ENCODE assay signal across 10 mouse cellular contexts in the genomic region with DNA sequence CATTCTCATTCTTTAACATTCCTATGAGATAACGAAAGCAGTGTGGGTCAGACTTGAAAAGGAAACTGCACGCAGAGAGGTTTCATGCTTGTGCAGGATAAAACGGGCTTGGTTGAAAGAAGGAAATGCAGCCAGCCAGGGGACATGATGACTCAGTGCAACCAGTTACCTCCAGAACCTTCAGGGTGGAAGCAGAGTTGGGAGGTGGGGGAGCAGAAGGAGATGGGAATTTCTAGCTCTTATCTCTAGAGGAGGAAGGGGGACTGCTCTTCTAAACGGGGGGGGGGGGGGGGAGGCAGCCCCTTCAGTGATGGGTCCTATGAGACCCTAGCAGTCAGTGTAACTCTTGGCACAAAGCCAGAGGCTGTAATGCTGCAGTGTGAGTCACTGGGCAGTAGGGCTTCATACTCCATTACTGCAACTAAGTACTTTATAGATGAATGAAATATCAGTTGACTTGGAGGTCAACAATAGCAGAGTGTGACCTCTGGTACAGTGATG. TPM values are rescaled to one million over a fixed set of nuclear protein-coding genes. Genes with fewer than 3 reads are reported as not detected.
DNase-seq lines count a peak whose midpoint lies in the region; ATAC-seq lines count a peak whose summit lies in the region.
"Had no signal": no experiment of that assay in that cellular context is flagged by ENCODE, and none has a peak within 500 bp of the region (broad histone marks: within the 10 kb centered on the region; RNA-seq: fewer than 3 reads in every experiment).

No protein-coding gene starts in this region.

- H3K4me1 ChIP-seq in midbrain, embryonic 14.5 days (ENCODE audit: control insufficient read depth, insufficient read depth, low read length): no peaks in the 10 kb centered on the region
- no peaks in the 10 kb centered on the region for H3K4me1 ChIP-seq in midbrain, embryonic 15.5 days
- H3K4me1 ChIP-seq in heart, embryonic 14.5 days (ENCODE audit: control insufficient read depth in 2 of 2, insufficient read depth in 2 of 2, low read length in 2 of 2): peaks cover 2 to 17% of the 10 kb centered on the region in 2 experiments
- H3K4me1 ChIP-seq: neural tube, embryonic 13.5 days had no signal

- H3K27me3 ChIP-seq in midbrain, embryonic 14.5 days (ENCODE audit: control insufficient read depth, insufficient read depth, low read length): no peaks in the 10 kb centered on the region
- no peaks in the 10 kb centered on the region for H3K27me3 ChIP-seq in midbrain, embryonic 15.5 days (replicated peaks)
- no peaks in the 10 kb centered on the region for H3K27me3 ChIP-seq in heart, embryonic 14.5 days (ENCODE audit: control insufficient read depth, insufficient read depth, low read length)
- H3K27me3 ChIP-seq: neural tube, embryonic 13.5 days had no signal

- H3K4me2 ChIP-seq in midbrain, embryonic 14.5 days (ENCODE audit: low read length): no peak overlapping the region
- H3K4me2 ChIP-seq in midbrain, embryonic 15.5 days: no peak overlapping the region
- H3K4me2 ChIP-seq in heart, embryonic 14.5 days (ENCODE audit: low read length): peak overlapping the region; percentile 58
- H3K4me2 ChIP-seq: neural tube, embryonic 13.5 days had no signal

- H3K4me3 ChIP-seq in midbrain, embryonic 14.5 days (replicated peaks; ENCODE audit: low read depth, low read length): no peak overlapping the region
- H3K4me3 ChIP-seq in midbrain, embryonic 15.5 days: no peak overlapping the region
- H3K4me3 ChIP-seq in heart, embryonic 14.5 days (ENCODE audit: control insufficient read depth in 1 of 2, insufficient read depth in 1 of 2, low read depth in 1 of 2, low read length in 2 of 2): peak overlapping the region in 1 of 2 experiments; percentile 20; a peak in 2 of 4 replicates
- H3K4me3 ChIP-seq: neural tube, embryonic 13.5 days had no signal

- no peaks in the 10 kb centered on the region for H3K9me3 ChIP-seq in midbrain, embryonic 14.5 days (ENCODE audit: control insufficient read depth, low read length)
- no peaks in the 10 kb centered on the region for H3K9me3 ChIP-seq in midbrain, embryonic 15.5 days
- no peaks in the 10 kb centered on the region for H3K9me3 ChIP-seq in heart, embryonic 14.5 days (ENCODE audit: control insufficient read depth, low read length)
- H3K9me3 ChIP-seq: neural tube, embryonic 13.5 days had no signal

- DNase-seq in midbrain, embryonic 14.5 days: peak; percentile 29
- DNase-seq in adrenal gland, adult 8-10 months: peak; percentile 59
- peak; percentile 6 to 24 for DNase-seq in left cerebral cortex, postnatal 36 days (ENCODE audit: low spot score in 2 of 2)
- peak; percentile 18 for DNase-seq in naive thymus-derived CD4-positive, alpha-beta T cell, adult 2 months (ENCODE audit: low read depth)
- no peak for DNase-seq in gastrocnemius, postnatal 14 days
- DNase-seq in cerebellum, postnatal 25 days: no peak

- H3K36me3 ChIP-seq in midbrain, embryonic 14.5 days (ENCODE audit: control insufficient read depth, insufficient read depth, low read length): no peaks in the 10 kb centered on the region
- H3K36me3 ChIP-seq in midbrain, embryonic 15.5 days (replicated peaks): no peaks in the 10 kb centered on the region
- H3K36me3 ChIP-seq in heart, embryonic 14.5 days (ENCODE audit: control insufficient read depth, insufficient read depth, low read length): no peaks in the 10 kb centered on the region
- H3K36me3 ChIP-seq: neural tube, embryonic 13.5 days had no signal

- intact Hi-C loops in left cerebral cortex, postnatal 36 days (cut with DNase I): no loop called here
- intact Hi-C loops in gastrocnemius, postnatal 14 days (cut with DNase I; ENCODE audit: low total_unique reads): no loop called here

- H3K9ac ChIP-seq in midbrain, embryonic 14.5 days (replicated peaks; ENCODE audit: low read length): no peak overlapping the region
- no peak overlapping the region for H3K9ac ChIP-seq in midbrain, embryonic 15.5 days
- peak overlapping the region; percentile 28; the same call in 1 of the 2 replicates for H3K9ac ChIP-seq in heart, embryonic 14.5 days (ENCODE audit: low read length)
- H3K9ac ChIP-seq: neural tube, embryonic 13.5 days had no signal

- H3K27ac ChIP-seq in midbrain, embryonic 14.5 days (replicated peaks; ENCODE audit: low read depth, low read length): no peak overlapping the region
- H3K27ac ChIP-seq in midbrain, embryonic 15.5 days: no peak overlapping the region
- H3K27ac ChIP-seq in heart, embryonic 14.5 days (replicated peaks in 1 of 2; ENCODE audit: control insufficient read depth in 1 of 2, insufficient read depth in 1 of 2, low read depth in 2 of 2, low read length in 2 of 2): peak overlapping the region; percentile 81 to 85
- H3K27ac ChIP-seq: neural tube, embryonic 13.5 days had no signal

- no peak for ATAC-seq in midbrain, embryonic 14.5 days (ENCODE audit: low FRiP score, low TSS enrichment)
- ATAC-seq in midbrain, embryonic 15.5 days (replicated peaks): no peak
- peak; percentile 74 for ATAC-seq in heart, embryonic 14.5 days (ENCODE audit: insufficient number of reproducible peaks, insufficient read depth, low FRiP score, low read depth)

- WGBS in midbrain, embryonic 14.5 days: 68% methylated on average over 4 of the region's 4 CpGs
- WGBS in midbrain, embryonic 15.5 days: 44% methylated on average over 4 of the region's 4 CpGs
- 0% methylated on average over 4 of the region's 4 CpGs for WGBS in heart, embryonic 14.5 days

RNA-seq across cellular contexts. Expression of a gene that starts 6.8 kb away (rescaled TPM):
- not detected in 2 replicates for polyA plus RNA-seq in midbrain, embryonic 14.5 days (2014; fragmentation: Nextera tagmentation; extraction: Ambion mirVana)
- not detected in 2 replicates for polyA plus RNA-seq in midbrain, embryonic 15.5 days (2015; fragmentation: Nextera tagmentation; extraction: Ambion mirVana)
- not detected for total RNA-seq in adrenal gland, adult 8-10 months (2022)
- not detected in 2 replicates for polyA plus RNA-seq in heart, embryonic 14.5 days (2014; fragmentation: Nextera tagmentation; extraction: Ambion mirVana)
- not detected for total RNA-seq in left cerebral cortex, postnatal 36 days (2021)
- not detected for total RNA-seq in gastrocnemius, postnatal 14 days (2021)
- polyA plus RNA-seq: cortical plate, adult 2 months; neural tube, embryonic 13.5 days had no signal

RNA-seq across cellular contexts. Expression of a gene that starts 42.3 kb away (rescaled TPM):
- not detected in 2 replicates for polyA plus RNA-seq in midbrain, embryonic 14.5 days (2014; fragmentation: Nextera tagmentation; extraction: Ambion mirVana)
- polyA plus RNA-seq in midbrain, embryonic 15.5 days (2015; fragmentation: Nextera tagmentation; extraction: Ambion mirVana): not detected in 2 replicates
- total RNA-seq in adrenal gland, adult 8-10 months (2022): not detected
- polyA plus RNA-seq in heart, embryonic 14.5 days (2014; fragmentation: Nextera tagmentation; extraction: Ambion mirVana): not detected in 2 replicates
- not detected for total RNA-seq in left cerebral cortex, postnatal 36 days (2021)
- total RNA-seq in gastrocnemius, postnatal 14 days (2021): not detected
- polyA plus RNA-seq: cortical plate, adult 2 months; neural tube, embryonic 13.5 days had no signal

RNA-seq across cellular contexts. Expression of a gene that starts 55.8 kb away (rescaled TPM):
- polyA plus RNA-seq in midbrain, embryonic 14.5 days (2014; fragmentation: Nextera tagmentation; extraction: Ambion mirVana): not detected in 2 replicates
- polyA plus RNA-seq in midbrain, embryonic 15.5 days (2015; fragmentation: Nextera tagmentation; extraction: Ambion mirVana): not detected in 2 replicates
- not detected for total RNA-seq in adrenal gland, adult 8-10 months (2022)
- polyA plus RNA-seq in heart, embryonic 14.5 days (2014; fragmentation: Nextera tagmentation; extraction: Ambion mirVana): not detected in 2 replicates
- not detected for total RNA-seq in left cerebral cortex, postnatal 36 days (2021)
- total RNA-seq in gastrocnemius, postnatal 14 days (2021): not detected
- polyA plus RNA-seq: cortical plate, adult 2 months; neural tube, embryonic 13.5 days had no signal

Comparison
In these comparisons a context has a peak if more than half of its experiments do, and no peak if none do; other contexts are left out.
1. DNase-seq: peak in midbrain, embryonic 14.5 days (single experiment), adrenal gland, adult 8-10 months (single experiment), left cerebral cortex, postnatal 36 days (2 of 2) and naive thymus-derived CD4-positive, alpha-beta T cell, adult 2 months (single experiment); none in gastrocnemius, postnatal 14 days (single experiment) and cerebellum, postnatal 25 days (0 of 2).
2. H3K27ac ChIP-seq: peak in heart, embryonic 14.5 days (2 of 2); none in midbrain, embryonic 14.5 days (single experiment) and midbrain, embryonic 15.5 days (single experiment).